Mouse (Mus musculus): ENCODE measurements around the gene AC153137.1.
"Not testable (repeated sequence)": the region's sequence is repeated elsewhere in the genome, so short reads cannot be mapped to it uniquely, and the experiment has no call there.

The AC153137.1 gene

GRCm38 (mm10) chr1:30977868-30978267, at the start of gene AC153137.1:
TSS of gene AC153137.1 (minus strand) at chr1:30977968.
- not testable (repeated sequence) for DNase-seq

- DNase-seq = no peak
Measured at GRCm38 (mm10) chr1:31023173-31023572, 45.4 kb upstream of the AC153137.1 start.

GRCm38 (mm10) chr1:31019283-31019682, 41.5 kb upstream of the AC153137.1 start:
- peak; percentile 59 to 87 for DNase-seq

- peak; percentile 13 to 52 for DNase-seq
Measured at GRCm38 (mm10) chr1:31017377-31017776, 39.6 kb upstream of the AC153137.1 start.

- DNase-seq = no peak
Measured at GRCm38 (mm10) chr1:31016068-31016467, 38.3 kb upstream of the AC153137.1 start.

GRCm38 (mm10) chr1:31015261-31015660, 37.5 kb upstream of the AC153137.1 start:
- no peak for DNase-seq

- DNase-seq = not testable (repeated sequence)
Measured at GRCm38 (mm10) chr1:30977239-30977638, 529 bp downstream of the AC153137.1 start.

GRCm38 (mm10) chr1:30951795-30952194, 26.0 kb downstream of the AC153137.1 start:
- DNase-seq = no peak

- DNase-seq = no peak
Measured at GRCm38 (mm10) chr1:30950456-30950835, 27.3 kb downstream of the AC153137.1 start.

GRCm38 (mm10) chr1:30949710-30950455, 27.9 kb downstream of the AC153137.1 start:
- DNase-seq = peak; percentile 97 to 98

GRCm38 (mm10) chr1:30948950-30949639, 28.7 kb downstream of the AC153137.1 start:
- DNase-seq = peak; percentile 45 to 80

GRCm38 (mm10) chr1:30948361-30948949, 29.3 kb downstream of the AC153137.1 start:
- DNase-seq = peak; percentile 26 to 53

GRCm38 (mm10) chr1:30945136-30945535, 32.6 kb downstream of the AC153137.1 start:
- peak in 1 of 2 experiments; percentile 10 for DNase-seq

- DNase-seq = no peak
Measured at GRCm38 (mm10) chr1:30940571-30940970, 37.2 kb downstream of the AC153137.1 start.

GRCm38 (mm10) chr1:30938392-30938791, 39.4 kb downstream of the AC153137.1 start:
- no peak for DNase-seq

GRCm38 (mm10) chr1:30937396-30937965, 40.3 kb downstream of the AC153137.1 start:
- no peak for DNase-seq

GRCm38 (mm10) chr1:30936488-30936887, 41.3 kb downstream of the AC153137.1 start:
- no peak for DNase-seq

GRCm38 (mm10) chr1:30930823-30931222, 46.9 kb downstream of the AC153137.1 start:
- peak; percentile 9 to 44 for DNase-seq

GRCm38 (mm10) chr1:30930194-30930593, 47.6 kb downstream of the AC153137.1 start:
- DNase-seq = no peak

Data from kidney, postnatal 36 days (tissue).